Mouse (Mus musculus) forebrain, postnatal 0 days (tissue): ENCODE data around the gene Scgb2b24. TPM values are rescaled to one million over a fixed set of nuclear protein-coding genes. Genes with fewer than 3 reads are reported as not detected.

Experiments
- ATAC-seq: fragments of 200-750 bp; cut with Nextera tagmentation; 2 replicates; pipeline ENCODE4 v1.8.0; 2017; ENCODE audit warnings: mild to moderate bottlenecking, moderate library complexity
- DNase-seq: peaks from one replicate; pipeline ENCODE4 v3.0.0-alpha.2; 2015
- H3K27ac ChIP-seq: fragments of 300-500 bp; sonication (generic); 2 replicates; pipeline ENCODE4 v1.5.1; 2014; ENCODE audit warnings: low read depth, mild to moderate bottlenecking, antibody characterized with exemption, low read length, moderate library complexity, mixed read lengths
- H3K27me3 ChIP-seq: fragments of 300-500 bp; sonication (generic); 2 replicates; pipeline ENCODE4 v1.6.1; 2014; ENCODE audit warnings: mild to moderate bottlenecking, low read length, mixed read lengths; ENCODE audit not compliant: insufficient read depth
- H3K36me3 ChIP-seq: fragments of 300-500 bp; sonication (generic); 2 replicates; pipeline ENCODE4 v1.6.1; 2014; ENCODE audit warnings: mild to moderate bottlenecking, moderate library complexity; ENCODE audit not compliant: insufficient read depth
- H3K4me1 ChIP-seq: fragments of 300-500 bp; sonication (generic); 2 replicates; pipeline ENCODE4 v1.6.1; 2014; ENCODE audit warnings: antibody characterized with exemption; ENCODE audit not compliant: insufficient read depth
- H3K4me2 ChIP-seq: fragments of 300-500 bp; sonication (generic); 2 replicates; pipeline ENCODE4 v1.6.1; 2014; ENCODE audit warnings: low read depth, mild to moderate bottlenecking, moderate library complexity
- H3K4me3 ChIP-seq: fragments of 300-500 bp; sonication (generic); 2 replicates; pipeline ENCODE4 v1.5.1; 2014; ENCODE audit warnings: low read depth, low read length, mixed read lengths
- H3K9ac ChIP-seq: fragments of 300-500 bp; sonication (generic); 2 replicates; pipeline ENCODE4 v1.6.1; 2014; ENCODE audit warnings: mild to moderate bottlenecking
- H3K9me3 ChIP-seq: fragments of 300-500 bp; sonication (generic); 2 replicates; pipeline ENCODE4 v1.6.1; 2016; ENCODE audit warnings: low read length
- CTCF ChIP-seq: sonication (generic); IDR thresholded peaks from 2 replicates; pipeline ENCODE4 v1.5.1; 2016; ENCODE audit warnings: antibody characterized with exemption, control low read depth, low read depth
- WGBS: fragments of 180-500 bp; shearing (Covaris S2); extraction: QIAGEN DNeasy Blood & Tissue Kit; methylation state at CpG from one replicate; pipeline ENCODE4 v1.1.7; 2014; 5-methylcytosine and 5-hydroxymethylcytosine counted together
- polyA plus RNA-seq: library from polyadenylated mRNA; unstranded; fragments of >200 nt; fragmentation: Nextera tagmentation; extraction: Ambion mirVana; gene quantifications from 2 replicates; pipeline ENCODE4 v1.2.1, GENCODE M21; 2015
- total RNA-seq: library from RNA; depleted of rRNA; stranded (reverse); fragments of >200 nt; gene quantifications from 2 replicates; pipeline ENCODE4 v1.2.3, GENCODE M21; 2014; rRNA removed

The Scgb2b24 gene
- total RNA-seq: not detected in 2 replicates
- polyA plus RNA-seq: not detected in 2 replicates

- Histone ChIP-seq H3K36me3 (no peaks in the 10 kb centered on the region), H3K9ac (no peak within 1 kb of the TSS), H3K27me3 (no peaks in the 10 kb centered on the region), H3K4me3 (no peak within 1 kb of the TSS), H3K4me1 (no peaks in the 10 kb centered on the region), H3K4me2 (no peak within 1 kb of the TSS), H3K9me3 (peaks cover 19% of the 10 kb centered on the region; the same call in 1 of the 2 replicates), H3K27ac (no peak within 1 kb of the TSS)
- ATAC-seq (no peak), DNase-seq (no peak)
- WGBS: 87% methylated on average over 2 of the region's 2 CpGs
- TF ChIP-seq CTCF: no peak
Measured at GRCm38 (mm10) chr7:33739212-33739611, at the start of gene Scgb2b24. Gene Scgb2b24, minus strand, starts transcription at chr7:33739312.

- H3K4me3 ChIP-seq: no peak within 1 kb of the TSS
- no peak for DNase-seq
- H3K27ac ChIP-seq: no peak within 1 kb of the TSS
- H3K9me3 ChIP-seq: peaks cover 28% of the 10 kb centered on the region; the same call in 1 of the 2 replicates
- no peak within 1 kb of the TSS for H3K4me2 ChIP-seq
- no peak within 1 kb of the TSS for H3K9ac ChIP-seq
- no peak for ATAC-seq
- H3K27me3 ChIP-seq: no peaks in the 10 kb centered on the region
- no peak for TF ChIP-seq CTCF
- H3K4me1 ChIP-seq: no peaks in the 10 kb centered on the region
- no peaks in the 10 kb centered on the region for H3K36me3 ChIP-seq
- WGBS: 83% methylated on average over 3 of the region's 3 CpGs
Measured at GRCm38 (mm10) chr7:33743499-33743898, 4.4 kb upstream of the Scgb2b24 start, which contains the start of gene Scgb1b24. Gene Scgb1b24, plus strand, starts transcription at chr7:33743799.

- Histone ChIP-seq H3K27me3 (no peaks in the 10 kb centered on the region), H3K36me3 (no peaks in the 10 kb centered on the region), H3K4me1 (no peaks in the 10 kb centered on the region), H3K9ac (no peak overlapping the region), H3K4me3 (no peak overlapping the region), H3K27ac (no peak overlapping the region), H3K9me3 (peaks cover 21% of the 10 kb centered on the region; the same call in 1 of the 2 replicates), H3K4me2 (no peak overlapping the region)
- ATAC-seq (no peak), DNase-seq (no peak)
- no peak for TF ChIP-seq CTCF
- 7% methylated on average over 1 of the region's 1 CpGs for WGBS
Measured at GRCm38 (mm10) chr7:33689864-33690263, 49.2 kb downstream of the Scgb2b24 start.

Other genes with a start within 250 kb of the Scgb2b24 start
- gene Scgb2b21, start 218.9 kb downstream of the Scgb2b24 start, total RNA-seq: not detected in 2 replicates
- not detected in 2 replicates for gene Scgb2b21, start 218.9 kb downstream of the Scgb2b24 start, polyA plus RNA-seq
- not detected in 2 replicates for gene Scgb1b24, start 4.5 kb upstream of the Scgb2b24 start, total RNA-seq
- not detected in 2 replicates for gene Scgb1b24, start 4.5 kb upstream of the Scgb2b24 start, polyA plus RNA-seq
- gene Scgb2b26, start 205.7 kb upstream of the Scgb2b24 start, total RNA-seq: not detected in 2 replicates
- gene Scgb2b26, start 205.7 kb upstream of the Scgb2b24 start, polyA plus RNA-seq: not detected in 2 replicates